Mouse (Mus musculus): ENCODE measurements around the gene Cdcp1. TPM values are rescaled to one million over a fixed set of nuclear protein-coding genes. Genes with fewer than 3 reads are reported as not detected.

Gene Cdcp1
- polyA plus RNA-seq, 1 experiment: not detected

DNA sequence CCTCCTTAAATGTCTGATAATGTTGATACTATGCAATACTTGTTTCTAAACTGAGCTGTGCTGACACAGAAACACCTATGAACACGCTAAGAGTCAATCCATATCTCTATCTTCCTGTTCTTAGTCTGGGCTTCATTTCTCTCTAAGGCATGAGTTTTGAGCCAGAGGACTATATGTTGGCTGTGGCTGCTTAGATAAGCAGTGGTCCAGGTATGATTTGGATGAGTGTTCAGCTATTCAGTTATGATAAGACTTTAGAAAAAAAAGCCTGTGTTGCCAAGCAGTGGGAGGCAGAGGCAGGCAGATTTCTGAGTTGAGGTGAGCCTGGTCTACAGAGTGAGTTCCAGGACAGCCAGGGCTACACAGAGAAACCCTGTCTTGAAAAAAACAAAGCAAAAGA lies 32.2 kb upstream of the Cdcp1 start:
- no peaks in the 10 kb centered on the region for H3K79me3 ChIP-seq (ENCODE audit: low read depth)
- no peak overlapping the region for H3K4me3 ChIP-seq (ENCODE audit: insufficient read depth, poor library complexity, severe bottlenecking)
- no peaks in the 10 kb centered on the region for H3K79me2 ChIP-seq (ENCODE audit: control insufficient read depth, insufficient read depth)
- TF ChIP-seq CTCF (IDR thresholded peaks at IDR 0.05; ENCODE audit: control insufficient read depth, insufficient read depth, insufficient read length): no peak
- TF ChIP-seq CEBPB (IDR thresholded peaks at IDR 0.05; ENCODE audit: low read depth): no peak
- no peak for TF ChIP-seq USF1 (IDR thresholded peaks at IDR 0.05; ENCODE audit: low read depth)
- TF ChIP-seq FOSL1 (IDR thresholded peaks at IDR 0.05; ENCODE audit: insufficient read depth, low read length, poor library complexity, severe bottlenecking): no peak
- no peak for TF ChIP-seq MAX (IDR thresholded peaks at IDR 0.05)
- no peak for TF ChIP-seq MYOG (IDR thresholded peaks at IDR 0.05; ENCODE audit: control insufficient read depth, extremely low read depth, insufficient read length)
- TF ChIP-seq MYOD1 (IDR thresholded peaks at IDR 0.05; ENCODE audit: control insufficient read depth, insufficient read length, low read depth): no peak
- no peak overlapping the region for H3ac ChIP-seq (ENCODE audit: control insufficient read depth, insufficient read length, low read depth)
- H3K27me3 ChIP-seq (ENCODE audit: control insufficient read depth, insufficient read depth, insufficient read length): no peaks in the 10 kb centered on the region
- no peaks in the 10 kb centered on the region for H3K36me3 ChIP-seq (ENCODE audit: control insufficient read depth, insufficient read depth)

DNA sequence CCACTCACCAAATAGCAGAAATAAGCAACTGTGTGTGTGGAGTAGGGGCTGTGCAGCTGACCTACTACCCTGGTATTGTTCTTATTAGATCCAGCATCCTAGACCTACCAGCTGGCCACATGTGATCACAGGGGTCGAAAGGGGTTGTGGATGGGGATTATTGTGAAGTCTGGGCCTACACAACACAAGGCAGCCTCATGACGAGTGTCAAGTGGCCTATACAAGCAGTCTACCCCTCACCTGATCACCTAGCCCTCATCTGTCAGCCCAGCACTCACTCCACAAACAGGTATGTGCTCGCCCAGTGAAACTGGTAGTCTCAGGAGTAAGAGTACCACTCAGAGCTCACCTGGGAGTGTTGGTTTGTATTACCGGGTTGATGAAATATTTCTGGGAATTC lies 29.3 kb upstream of the Cdcp1 start:
- H3K36me3 ChIP-seq (ENCODE audit: control insufficient read depth, insufficient read depth): no peaks in the 10 kb centered on the region
- H3K79me2 ChIP-seq (ENCODE audit: control insufficient read depth, insufficient read depth): no peaks in the 10 kb centered on the region
- H3K4me3 ChIP-seq (ENCODE audit: insufficient read depth, poor library complexity, severe bottlenecking): no peak overlapping the region
- H3ac ChIP-seq (ENCODE audit: control insufficient read depth, insufficient read length, low read depth): no peak overlapping the region
- H3K79me3 ChIP-seq (ENCODE audit: low read depth): no peaks in the 10 kb centered on the region
- no peaks in the 10 kb centered on the region for H3K27me3 ChIP-seq (ENCODE audit: control insufficient read depth, insufficient read depth, insufficient read length)
- TF ChIP-seq CTCF (IDR thresholded peaks at IDR 0.05; ENCODE audit: control insufficient read depth, insufficient read depth, insufficient read length): no peak
- TF ChIP-seq FOSL1 (IDR thresholded peaks at IDR 0.05; ENCODE audit: insufficient read depth, low read length, poor library complexity, severe bottlenecking): no peak
- TF ChIP-seq MAX (IDR thresholded peaks at IDR 0.05): no peak
- no peak for TF ChIP-seq MYOD1 (IDR thresholded peaks at IDR 0.05; ENCODE audit: control insufficient read depth, insufficient read length, low read depth)

DNA sequence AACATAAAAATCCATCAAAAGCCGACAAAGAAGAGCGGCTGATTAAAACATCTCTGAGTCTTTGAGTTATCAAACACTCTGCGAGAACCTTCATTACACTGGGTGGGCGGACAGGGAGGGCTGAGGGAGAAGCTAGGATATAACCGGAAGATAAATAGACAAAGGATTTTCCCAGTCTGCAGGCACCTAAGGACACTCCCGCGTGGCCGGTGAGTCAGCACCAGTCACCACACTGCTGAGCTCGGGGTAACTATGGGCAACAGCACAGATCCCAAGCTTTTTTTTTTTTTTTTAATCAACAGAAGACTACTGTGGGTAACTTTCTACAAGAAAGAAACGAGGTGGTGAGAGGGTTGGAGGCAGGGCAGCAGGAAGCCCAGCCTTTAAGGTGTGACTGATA lies 28.1 kb upstream of the Cdcp1 start:
- Histone ChIP-seq H3K36me3 (ENCODE audit: control insufficient read depth, insufficient read depth) (no peaks in the 10 kb centered on the region), H3K27me3 (ENCODE audit: control insufficient read depth, insufficient read depth, insufficient read length) (no peaks in the 10 kb centered on the region), H3K4me3 (ENCODE audit: insufficient read depth, poor library complexity, severe bottlenecking) (no peak overlapping the region), H3K79me2 (ENCODE audit: control insufficient read depth, insufficient read depth) (no peaks in the 10 kb centered on the region), H3K79me3 (ENCODE audit: low read depth) (no peaks in the 10 kb centered on the region), H3ac (ENCODE audit: control insufficient read depth, insufficient read length, low read depth) (no peak overlapping the region)
- TF ChIP-seq MYOD1 (IDR thresholded peaks at IDR 0.05; ENCODE audit: control insufficient read depth, insufficient read length, low read depth): no peak
- TF ChIP-seq FOSL1 (IDR thresholded peaks at IDR 0.05; ENCODE audit: insufficient read depth, low read length, poor library complexity, severe bottlenecking): peak; percentile 53

DNA sequence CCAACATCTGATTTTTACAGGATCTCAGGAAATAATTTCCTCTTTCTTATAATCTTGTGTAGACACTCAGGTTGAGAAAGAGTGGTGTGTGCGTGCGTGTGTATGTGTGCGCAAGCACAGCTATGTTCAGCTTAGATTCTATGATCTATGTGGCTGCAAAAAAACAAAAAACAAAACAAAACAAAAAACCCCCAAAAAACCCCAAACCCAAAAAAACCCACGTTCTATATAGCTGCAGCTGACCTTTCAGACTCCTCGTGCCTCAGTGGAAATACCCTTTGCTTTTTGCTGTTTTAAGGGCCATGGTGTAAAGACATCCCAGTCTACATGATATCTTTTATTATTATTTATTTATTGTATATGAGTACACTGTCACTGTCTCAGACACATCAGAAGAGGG lies 25.4 kb upstream of the Cdcp1 start:
- Histone ChIP-seq H3K36me3 (ENCODE audit: control insufficient read depth, insufficient read depth) (no peaks in the 10 kb centered on the region), H3K27me3 (ENCODE audit: control insufficient read depth, insufficient read depth, insufficient read length) (no peaks in the 10 kb centered on the region), H3K4me3 (ENCODE audit: insufficient read depth, poor library complexity, severe bottlenecking) (no peak overlapping the region), H3K79me2 (ENCODE audit: control insufficient read depth, insufficient read depth) (no peaks in the 10 kb centered on the region), H3K79me3 (ENCODE audit: low read depth) (no peaks in the 10 kb centered on the region), H3ac (ENCODE audit: control insufficient read depth, insufficient read length, low read depth) (no peak overlapping the region)
- no peak for TF ChIP-seq CEBPB (IDR thresholded peaks at IDR 0.05; ENCODE audit: low read depth)
- no peak for TF ChIP-seq CTCF (IDR thresholded peaks at IDR 0.05; ENCODE audit: control insufficient read depth, insufficient read depth, insufficient read length)
- TF ChIP-seq FOSL1 (IDR thresholded peaks at IDR 0.05; ENCODE audit: insufficient read depth, low read length, poor library complexity, severe bottlenecking): no peak
- TF ChIP-seq MAX (IDR thresholded peaks at IDR 0.05): no peak
- no peak for TF ChIP-seq MYOD1 (IDR thresholded peaks at IDR 0.05; ENCODE audit: control insufficient read depth, insufficient read length, low read depth)
- TF ChIP-seq USF1 (IDR thresholded peaks at IDR 0.05; ENCODE audit: low read depth): no peak
- no peak for TF ChIP-seq MYOG (IDR thresholded peaks at IDR 0.05; ENCODE audit: control insufficient read depth, extremely low read depth, insufficient read length)

GRCm38 (mm10) chr9:123240751-123241150 lies 24.9 kb upstream of the Cdcp1 start:
- no peaks in the 10 kb centered on the region for H3K79me2 ChIP-seq (ENCODE audit: control insufficient read depth, insufficient read depth)

GRCm38 (mm10) chr9:123240271-123240670 lies 24.4 kb upstream of the Cdcp1 start:
- no peaks in the 10 kb centered on the region for H3K79me3 ChIP-seq (ENCODE audit: low read depth)
- no peak overlapping the region for H3K4me3 ChIP-seq (ENCODE audit: insufficient read depth, poor library complexity, severe bottlenecking)
- no peak for TF ChIP-seq MAX (IDR thresholded peaks at IDR 0.05)
- TF ChIP-seq MYOG (IDR thresholded peaks at IDR 0.05; ENCODE audit: control insufficient read depth, extremely low read depth, insufficient read length): no peak
- TF ChIP-seq CTCF (IDR thresholded peaks at IDR 0.05; ENCODE audit: control insufficient read depth, insufficient read depth, insufficient read length): no peak
- TF ChIP-seq CEBPB (IDR thresholded peaks at IDR 0.05; ENCODE audit: low read depth): no peak
- TF ChIP-seq MYOD1 (IDR thresholded peaks at IDR 0.05; ENCODE audit: control insufficient read depth, insufficient read length, low read depth): no peak
- no peak for TF ChIP-seq FOSL1 (IDR thresholded peaks at IDR 0.05; ENCODE audit: insufficient read depth, low read length, poor library complexity, severe bottlenecking)
- no peak for TF ChIP-seq USF1 (IDR thresholded peaks at IDR 0.05; ENCODE audit: low read depth)
- no peaks in the 10 kb centered on the region for H3K36me3 ChIP-seq (ENCODE audit: control insufficient read depth, insufficient read depth)
- H3ac ChIP-seq (ENCODE audit: control insufficient read depth, insufficient read length, low read depth): no peak overlapping the region
- H3K79me2 ChIP-seq (ENCODE audit: control insufficient read depth, insufficient read depth): no peaks in the 10 kb centered on the region
- H3K27me3 ChIP-seq (ENCODE audit: control insufficient read depth, insufficient read depth, insufficient read length): no peaks in the 10 kb centered on the region

More at GRCm38 (mm10) chr9:123240751-123241150, 24.9 kb upstream of the Cdcp1 start:
- Histone ChIP-seq H3K27me3 (ENCODE audit: control insufficient read depth, insufficient read depth, insufficient read length) (no peaks in the 10 kb centered on the region), H3K79me3 (ENCODE audit: low read depth) (no peaks in the 10 kb centered on the region), H3K4me3 (ENCODE audit: insufficient read depth, poor library complexity, severe bottlenecking) (no peak overlapping the region), H3K36me3 (ENCODE audit: control insufficient read depth, insufficient read depth) (no peaks in the 10 kb centered on the region), H3ac (ENCODE audit: control insufficient read depth, insufficient read length, low read depth) (no peak overlapping the region)
- no peak for TF ChIP-seq FOSL1 (IDR thresholded peaks at IDR 0.05; ENCODE audit: insufficient read depth, low read length, poor library complexity, severe bottlenecking)
- no peak for TF ChIP-seq CTCF (IDR thresholded peaks at IDR 0.05; ENCODE audit: control insufficient read depth, insufficient read depth, insufficient read length)

Measured in C2C12 (cell line).